Mouse (Mus musculus) gonadal fat pad, adult 2 months (tissue): ENCODE measurements at regions not wholly inside any gene's neighbourhood (a gene's known extent, or its start where the extent isn't known, plus 50 kb on each side); places are given as distances from the start of the nearest gene placed in this dataset.
"Not testable (repeated sequence)": the region's sequence is repeated elsewhere in the genome, so short reads cannot be mapped to it uniquely, and the experiment has no call there.

Experiments
- DNase-seq: peaks from one replicate; pipeline ENCODE4 v3.0.0-alpha.2; 2012; ENCODE audit warnings: low read depth

- DNase-seq = no peak
Observed at GRCm38 (mm10) chr12:33496306-33496705, 66.9 kb downstream of the Twistnb start.

DNA sequence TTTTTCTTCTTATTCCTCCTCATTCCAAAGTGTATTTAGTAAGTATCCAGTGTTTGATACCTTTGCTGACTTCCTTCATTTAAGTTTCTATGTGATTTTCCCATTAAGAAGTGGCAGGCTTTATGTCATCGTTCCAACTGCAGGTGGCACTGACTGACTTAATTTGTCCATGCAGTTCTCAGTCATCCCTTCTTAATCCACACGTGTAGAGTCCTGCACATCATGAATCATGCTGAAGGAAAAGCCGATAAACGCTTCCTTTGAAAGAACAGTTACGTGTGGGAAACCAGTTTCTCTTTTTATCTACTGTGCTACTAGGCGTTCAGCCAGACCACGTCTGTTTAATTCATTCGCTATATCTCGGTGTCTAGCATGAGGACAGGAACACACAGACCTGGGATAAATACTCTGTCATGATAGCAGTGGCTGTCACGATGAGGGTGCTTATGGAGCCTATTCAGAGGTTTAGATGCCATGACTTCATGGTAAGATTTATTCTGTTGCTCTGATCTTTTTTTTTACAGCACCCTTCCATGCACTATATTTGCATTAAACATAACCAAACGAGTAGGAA is 68.0 kb downstream of the Twistnb start:
- no peak for DNase-seq

DNA sequence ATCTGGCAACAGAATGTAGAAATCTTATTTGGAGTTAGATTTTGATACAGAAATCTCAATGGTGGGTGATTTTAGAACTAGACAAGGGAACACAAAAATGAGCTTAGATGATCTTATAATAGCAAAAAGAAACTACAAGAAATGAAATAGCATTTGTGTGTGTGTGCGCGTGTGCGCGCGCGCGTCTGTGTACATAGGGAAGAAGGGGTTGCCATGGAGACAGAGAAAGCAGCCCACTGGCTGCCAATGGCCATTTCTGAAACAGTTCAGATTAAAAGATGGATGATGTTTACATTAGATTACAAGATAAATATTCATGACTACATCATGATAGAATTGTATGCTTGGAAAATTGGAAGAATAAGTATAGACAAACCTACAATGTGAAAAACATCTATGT is 112.1 kb downstream of the Twistnb start:
- no peak for DNase-seq

- not testable (repeated sequence) for DNase-seq
Observed at GRCm38 (mm10) chr12:33551660-33552059, 122.2 kb downstream of the Twistnb start.

- no peak for DNase-seq
Observed at GRCm38 (mm10) chr12:33552231-33552630, 122.8 kb downstream of the Twistnb start.

DNA sequence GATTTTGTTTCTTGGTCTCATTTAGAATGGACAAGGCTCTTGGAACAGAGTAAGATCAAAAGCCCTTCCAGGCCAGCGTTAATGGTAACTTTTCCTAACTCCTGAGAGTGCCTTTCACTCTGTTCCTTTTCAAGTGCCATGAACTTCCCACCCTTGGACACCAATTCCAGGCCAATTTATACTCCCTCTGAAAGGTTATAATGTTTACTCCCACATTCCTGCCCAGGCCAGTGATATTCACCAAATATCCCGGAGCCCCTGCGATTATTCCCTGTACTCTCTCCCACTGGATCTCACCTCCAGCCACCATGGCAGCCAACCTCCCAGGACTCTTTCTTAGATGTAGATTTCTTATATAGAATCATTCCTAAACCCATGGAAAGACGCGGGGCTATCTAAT is 123.2 kb downstream of the Twistnb start:
- DNase-seq = no peak

DNA sequence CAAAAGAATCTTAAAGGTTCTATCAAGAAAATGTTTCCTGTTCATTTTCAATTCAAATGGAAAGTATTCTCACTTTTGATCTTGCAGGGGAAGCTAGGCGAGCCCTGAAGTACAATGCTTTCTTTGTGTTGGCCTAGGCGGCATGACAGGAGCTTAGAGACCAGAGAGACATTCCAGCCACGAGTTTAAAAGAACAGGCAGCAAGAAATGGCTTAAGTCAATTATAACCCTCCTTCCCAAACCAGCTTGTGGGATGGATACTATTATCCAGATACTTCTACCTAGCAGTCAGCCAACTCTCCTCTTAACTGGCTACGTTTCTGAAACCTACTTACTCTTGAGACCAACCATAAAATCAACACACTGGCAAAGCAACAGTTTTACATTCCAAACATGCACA is 124.3 kb downstream of the Twistnb start:
- DNase-seq = no peak

- no peak for DNase-seq
Observed at GRCm38 (mm10) chr12:33561141-33561540, 131.7 kb downstream of the Twistnb start.

GRCm38 (mm10) chr12:33577877-33578428 is 148.5 kb downstream of the Twistnb start:
- DNase-seq = no peak

DNA sequence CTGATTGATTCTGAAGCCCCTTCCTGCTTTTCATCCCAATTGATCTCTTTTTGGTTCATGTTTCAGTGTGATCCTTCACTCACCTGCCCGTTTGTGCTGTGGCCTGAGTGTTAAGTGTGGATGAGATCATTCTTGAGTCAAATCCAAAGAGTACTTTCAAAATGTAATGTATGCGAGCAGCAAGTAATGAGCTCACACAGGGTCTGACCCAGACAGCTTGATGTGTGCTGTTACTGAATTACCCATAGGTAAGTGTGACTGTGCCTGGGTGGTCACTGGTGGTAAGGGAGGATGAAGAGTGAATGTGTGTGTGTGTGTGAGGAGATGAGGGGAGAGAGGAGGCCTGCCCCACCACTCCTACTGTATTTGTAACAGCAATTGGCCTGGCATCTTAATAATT is 151.4 kb downstream of the Twistnb start:
- DNase-seq = no peak

- DNase-seq = no peak
Observed at GRCm38 (mm10) chr12:33591031-33591430, 161.6 kb downstream of the Twistnb start.

GRCm38 (mm10) chr12:33592431-33592911 is 163.0 kb downstream of the Twistnb start:
- no peak for DNase-seq

GRCm38 (mm10) chr12:33592938-33593337 is 163.5 kb downstream of the Twistnb start:
- DNase-seq = peak; percentile 14

DNA sequence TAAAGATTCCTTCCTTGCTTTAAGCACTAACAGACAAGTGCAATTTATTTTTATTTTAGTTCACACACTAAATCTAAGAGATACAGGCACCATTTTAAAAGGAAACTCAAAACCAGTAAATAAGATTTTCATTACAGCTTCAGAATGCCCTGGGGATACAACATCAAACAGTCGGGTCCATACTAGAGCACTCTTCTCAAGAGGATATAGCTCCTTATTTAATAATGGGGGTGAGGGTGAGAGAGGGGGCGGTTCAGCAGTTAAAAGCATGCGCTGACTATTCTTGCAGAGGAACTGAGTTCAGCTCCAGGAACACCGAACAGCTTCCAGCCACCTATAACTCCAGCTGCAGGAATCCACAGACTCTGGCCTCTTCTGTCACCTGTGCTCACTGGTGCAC is 164.2 kb downstream of the Twistnb start:
- DNase-seq = no peak

DNA sequence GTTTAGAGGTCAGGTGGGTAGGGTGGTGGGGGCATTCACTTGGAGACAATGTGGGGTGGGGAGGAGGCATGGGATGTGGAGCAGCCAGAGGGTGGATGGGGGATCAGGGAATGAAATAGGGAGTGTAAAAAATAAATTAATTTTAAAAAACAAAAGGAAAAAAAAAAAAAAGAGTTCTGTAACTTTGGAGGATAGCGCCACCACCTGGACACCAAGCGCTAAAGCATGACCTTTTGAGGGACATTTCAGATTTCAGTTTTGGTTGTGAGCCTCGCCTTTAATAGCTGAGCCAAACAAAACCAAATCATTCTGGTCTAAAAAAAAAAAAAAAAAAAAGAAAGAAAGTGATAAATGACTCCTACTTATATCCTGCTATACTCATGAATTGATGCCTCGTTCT is 176.0 kb downstream of the Twistnb start:
- DNase-seq = no peak

- no peak for DNase-seq
Observed at GRCm38 (mm10) chr12:33607811-33608602, 178.6 kb downstream of the Twistnb start.

- no peak for DNase-seq
Observed at GRCm38 (mm10) chr12:33612378-33612777, 182.9 kb downstream of the Twistnb start.

GRCm38 (mm10) chr12:33620391-33620790 is 191.0 kb downstream of the Twistnb start:
- DNase-seq = no peak

- DNase-seq = no peak
Observed at GRCm38 (mm10) chr12:33626092-33626882, 196.9 kb downstream of the Twistnb start.

DNA sequence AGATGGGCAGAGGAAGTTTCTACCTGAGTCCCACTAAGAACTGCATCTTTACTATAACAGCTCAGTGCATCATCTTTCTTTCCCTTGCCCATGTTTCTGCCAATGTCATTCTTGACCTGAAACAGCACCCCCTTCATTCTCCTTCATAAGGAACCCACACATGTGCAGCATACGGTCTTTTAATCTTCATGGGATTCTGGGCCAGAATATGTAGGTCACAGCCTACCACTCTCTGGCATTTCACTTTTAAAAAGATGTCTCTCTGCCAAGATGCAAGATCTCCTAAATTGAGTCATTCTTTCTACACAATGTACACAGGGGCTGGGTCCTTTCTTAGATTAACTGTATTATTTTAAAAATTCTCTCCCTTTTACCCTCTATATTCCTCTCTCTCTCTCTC is 223.2 kb downstream of the Twistnb start:
- DNase-seq = no peak

DNA sequence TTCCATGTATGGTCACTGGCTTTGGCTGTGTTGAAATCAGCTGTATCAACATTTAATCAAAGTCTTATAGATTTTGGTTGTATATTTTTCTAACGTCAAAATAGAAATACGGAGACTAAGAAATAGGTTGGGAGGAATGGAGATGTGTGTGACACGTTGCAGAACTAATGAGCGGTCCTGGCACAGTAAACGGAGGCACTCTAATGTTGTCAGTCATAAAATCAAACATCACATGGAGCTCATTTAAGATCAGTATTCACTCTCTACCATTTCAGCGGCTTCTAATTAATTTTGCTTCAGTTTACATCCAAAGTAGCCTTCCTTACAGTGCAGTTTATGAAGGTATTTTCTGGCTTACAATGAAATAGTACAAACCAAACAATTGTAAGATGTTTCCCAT is 246.1 kb downstream of the Twistnb start:
- DNase-seq = no peak

GRCm38 (mm10) chr12:33692870-33693269 is 235.4 kb upstream of the Ferd3l start:
- DNase-seq = no peak
